Mouse (Mus musculus) urinary bladder, adult 2 months (tissue): ENCODE data around the gene Gm49321. TPM values are rescaled to one million over a fixed set of nuclear protein-coding genes. Genes with fewer than 3 reads are reported as not detected.

Source experiments
- DNase-seq: peaks from one replicate; pipeline ENCODE4 v3.0.0; 2022; ENCODE audit warnings: low spot score
- polyA plus RNA-seq: library from polyadenylated mRNA; depleted of rRNA; stranded (reverse); fragments of >200 nt; gene quantifications from 2 replicates; pipeline ENCODE4 v1.2.3, GENCODE M21; 2012; rRNA removed

Gene Gm49321
- polyA plus RNA-seq, 1 experiment = not detected

DNA sequence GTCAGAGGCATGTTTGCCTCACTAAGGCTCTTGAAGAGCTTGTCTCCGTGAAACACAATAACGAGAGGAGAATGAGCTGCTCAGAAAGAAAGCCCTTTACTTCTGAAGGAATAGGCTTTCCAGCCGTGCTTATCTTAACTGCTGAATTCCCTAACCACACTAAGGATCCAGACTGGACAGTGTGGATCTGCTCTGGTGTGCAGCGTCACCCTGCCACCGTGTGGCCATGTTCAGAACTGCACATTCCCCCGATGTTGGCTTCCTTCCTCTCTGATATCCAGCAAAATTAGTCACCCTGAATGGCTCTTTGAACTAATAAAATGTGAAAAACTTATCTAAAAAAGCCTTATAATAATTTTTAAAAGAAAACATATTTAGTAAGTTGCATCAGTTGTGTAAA lies 76.3 kb downstream of the Gm49321 start:
- peak; percentile 64 for DNase-seq

DNA sequence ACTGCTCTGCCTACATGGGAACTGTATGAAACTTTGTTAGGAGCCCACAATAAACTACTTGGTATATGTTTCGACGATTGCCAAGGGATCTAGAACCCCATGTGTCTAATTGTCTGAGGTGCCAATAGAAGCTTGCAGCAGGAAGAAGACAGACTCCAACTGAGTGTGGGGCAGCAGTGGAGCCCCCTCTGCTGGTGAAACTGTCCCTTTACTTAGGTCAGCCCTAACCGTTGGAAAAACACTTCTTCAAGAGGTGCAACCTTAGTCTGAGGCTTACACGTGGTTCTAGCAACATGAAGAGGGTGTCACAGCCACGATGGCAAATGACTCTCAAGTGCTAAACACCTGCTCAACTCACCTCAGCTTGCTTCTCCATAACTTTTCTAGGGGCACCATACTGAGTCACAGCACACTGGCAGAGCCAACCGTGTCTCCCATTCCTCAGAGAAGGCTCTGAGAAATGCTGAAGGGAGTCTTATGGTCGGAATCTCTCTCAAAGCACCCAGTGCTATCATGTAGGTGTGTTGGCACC lies 77.4 kb downstream of the Gm49321 start:
- no peak for DNase-seq

DNA sequence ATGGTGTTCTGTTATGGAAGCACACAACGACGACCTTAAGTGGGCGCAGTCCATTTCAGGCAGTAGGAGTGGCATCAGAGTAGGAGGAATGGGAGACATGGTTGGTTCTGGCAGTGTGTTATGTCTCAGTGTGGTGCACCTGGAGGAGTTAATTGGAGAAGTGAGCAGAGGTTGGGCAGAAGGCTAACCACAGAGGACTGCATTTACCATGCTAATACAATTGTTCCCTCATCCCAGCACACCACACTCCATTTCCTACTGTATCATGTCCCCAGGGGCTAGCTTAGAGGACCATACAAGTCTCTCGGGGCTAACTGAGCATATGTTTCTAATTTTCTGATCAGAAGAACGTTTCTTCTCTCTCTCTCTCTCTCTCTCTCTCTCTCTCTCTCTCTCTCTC lies 78.0 kb downstream of the Gm49321 start:
- no peak for DNase-seq

Other genes starting within 250 kb of the Gm49321 start
- 55.6 and 55.8 TPM in 2 replicates for gene Hif1a, start 36.3 kb upstream of the Gm49321 start, polyA plus RNA-seq
- 15.3 and 18.1 TPM in 2 replicates for gene Snapc1, start 26.8 kb downstream of the Gm49321 start, polyA plus RNA-seq
- gene Syt16, start 60.0 kb downstream of the Gm49321 start, polyA plus RNA-seq = 13.8 and 16.9 TPM in 2 replicates